Comparison of ENCODE assay signal across 16 mouse cellular contexts in genomic region chr5:26374175-26374984, GRCm38 (mm10).
"Had no signal": no experiment of that assay in that cellular context is flagged by ENCODE, and none has a peak within 500 bp of the region (broad histone marks: within the 10 kb centered on the region; RNA-seq: fewer than 3 reads in every experiment).

No protein-coding gene starts in this region.

- H3K4me3 ChIP-seq: kidney, embryonic 15.5 days; liver, embryonic 13.5 days; lung, embryonic 15.5 days; megakaryocyte, embryonic 14.5 days; midbrain, embryonic 15.5 days; neural tube, embryonic 13.5 days had no signal

- H3K27me3 ChIP-seq: kidney, embryonic 15.5 days; liver, embryonic 13.5 days; lung, embryonic 15.5 days; megakaryocyte, embryonic 14.5 days; midbrain, embryonic 15.5 days; neural tube, embryonic 13.5 days had no signal

- H3K4me2 ChIP-seq: kidney, embryonic 15.5 days; liver, embryonic 13.5 days; lung, embryonic 15.5 days; midbrain, embryonic 11.5 days; midbrain, embryonic 15.5 days; neural tube, embryonic 13.5 days had no signal

- H3K9me3 ChIP-seq: kidney, embryonic 15.5 days; liver, embryonic 13.5 days; lung, embryonic 15.5 days; midbrain, embryonic 15.5 days; neural tube, embryonic 13.5 days had no signal

- H3K4me1 ChIP-seq: kidney, embryonic 15.5 days; liver, embryonic 13.5 days; lung, embryonic 15.5 days; megakaryocyte, embryonic 14.5 days; midbrain, embryonic 15.5 days; neural tube, embryonic 13.5 days had no signal

- ATAC-seq: liver, postnatal 0 days; midbrain, embryonic 15.5 days had no signal

- H3K36me3 ChIP-seq: kidney, embryonic 15.5 days; liver, embryonic 13.5 days; lung, embryonic 15.5 days; midbrain, embryonic 15.5 days; neural tube, embryonic 13.5 days had no signal

- DNase-seq: kidney, postnatal 14 days; left cerebral cortex, postnatal 4 days; liver; liver, embryonic 13.5 days; liver, postnatal 0 days; lung, postnatal 14 days; right cerebral cortex, adult 18-20 months; right cerebral cortex, postnatal 25 days had no signal

- H3K9ac ChIP-seq: kidney, embryonic 15.5 days; liver, embryonic 13.5 days; liver, postnatal 0 days; lung, embryonic 15.5 days; midbrain, embryonic 15.5 days; neural tube, embryonic 13.5 days had no signal

- H3K27ac ChIP-seq: kidney, embryonic 15.5 days; liver, embryonic 13.5 days; lung, embryonic 15.5 days; macrophage; midbrain, embryonic 15.5 days; neural tube, embryonic 13.5 days; stomach, postnatal 0 days had no signal
